Mouse (Mus musculus): ENCODE data around the gene Nckap5.

DNA sequence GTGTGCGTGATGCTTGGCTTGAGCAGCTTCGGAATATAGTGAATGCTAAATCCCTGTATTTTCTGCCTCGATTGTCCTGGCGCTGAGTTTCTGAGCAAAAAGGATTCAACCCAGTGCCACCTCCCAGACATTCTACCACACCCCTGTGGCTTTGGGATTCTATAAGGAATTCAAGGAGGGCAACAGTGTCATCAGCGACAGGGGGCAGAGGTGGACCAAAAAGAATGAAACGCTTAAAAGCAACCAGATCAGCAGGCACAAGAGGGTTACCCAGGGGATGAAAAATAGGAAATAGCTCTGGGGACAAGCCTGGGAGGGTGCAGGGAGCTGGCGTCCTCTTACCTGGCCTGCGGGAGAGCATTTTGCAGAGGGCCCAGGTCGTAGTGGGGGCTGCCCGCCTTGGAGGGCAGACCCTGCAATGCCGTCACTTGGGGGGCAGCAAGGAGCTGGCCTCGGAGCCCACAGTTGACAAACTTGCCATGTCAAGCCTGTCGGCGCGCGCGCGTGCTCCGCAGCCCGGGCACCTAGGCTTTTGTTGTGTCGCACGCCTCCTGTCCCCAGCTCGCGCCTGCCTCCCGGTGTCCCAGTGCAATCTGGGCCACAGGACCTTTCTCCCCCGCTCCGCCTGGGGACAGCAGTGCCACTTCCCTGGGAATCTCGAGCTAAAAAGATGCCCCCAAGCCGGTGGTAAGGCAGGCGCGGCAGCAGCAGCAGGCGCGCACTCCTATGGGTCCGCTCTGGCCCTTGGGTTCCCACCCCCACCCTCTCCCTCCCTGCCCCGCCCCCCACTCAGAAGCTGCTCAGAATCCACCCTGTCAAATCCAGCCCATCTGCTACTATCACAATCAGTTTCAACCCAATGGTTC is 338.2 kb downstream of the Nckap5 start:
- no peak for TF ChIP-seq MYOG (IDR thresholded peaks at IDR 0.05; ENCODE audit: control insufficient read depth, extremely low read depth, insufficient read length)
- TF ChIP-seq CEBPB (IDR thresholded peaks at IDR 0.05; ENCODE audit: low read depth): no peak
- no peak for TF ChIP-seq MAX (IDR thresholded peaks at IDR 0.05)
- TF ChIP-seq MYOD1 (IDR thresholded peaks at IDR 0.05; ENCODE audit: control insufficient read depth, insufficient read length, low read depth): no peak
- TF ChIP-seq CTCF (IDR thresholded peaks at IDR 0.05; ENCODE audit: control insufficient read depth, insufficient read depth, insufficient read length): no peak
- no peak for TF ChIP-seq USF1 (IDR thresholded peaks at IDR 0.05; ENCODE audit: low read depth)
- TF ChIP-seq FOSL1 (IDR thresholded peaks at IDR 0.05; ENCODE audit: insufficient read depth, low read length, poor library complexity, severe bottlenecking): no peak

All from C2C12 (cell line).